Mouse (Mus musculus): ENCODE results near the gene Mul1. TPM values are rescaled to one million over a fixed set of nuclear protein-coding genes. Genes with fewer than 3 reads are reported as not detected.

The Mul1 gene
- polyA plus RNA-seq, 1 experiment from 2014 or later = 15.3 TPM

GRCm38 (mm10) chr4:138449636-138450314, 15.3 kb downstream of the Mul1 start:
- 61% methylated on average over 12 of the region's 12 CpGs for WGBS
- Histone ChIP-seq H3K4me2 (ENCODE audit: low read depth, low read length) (no peak overlapping the region), H3K27me3 (ENCODE audit: control insufficient read depth, insufficient read depth, low read length) (no peaks in the 10 kb centered on the region), H3K4me3 (ENCODE audit: low read depth, low read length) (no peak overlapping the region), H3K9me3 (ENCODE audit: control insufficient read depth, low read length) (no peaks in the 10 kb centered on the region), H3K4me1 (ENCODE audit: control insufficient read depth, insufficient read depth, low read length) (peaks cover 30% of the 10 kb centered on the region), H3K27ac (ENCODE audit: low read depth, low read length) (no peak overlapping the region), H3K9ac (replicated peaks; ENCODE audit: low read depth, low read length) (no peak overlapping the region), H3K36me3 (ENCODE audit: control insufficient read depth, insufficient read depth, low read length) (no peaks in the 10 kb centered on the region)
- no peak for ATAC-seq (ENCODE audit: low read depth)

GRCm38 (mm10) chr4:138452306-138453096, 18.0 kb downstream of the Mul1 start:
- no peak overlapping the region; the same call in 1 of the 2 replicates for H3K27ac ChIP-seq (ENCODE audit: low read depth, low read length)
- no peak for ATAC-seq (ENCODE audit: low read depth)
- no peak overlapping the region for H3K9ac ChIP-seq (replicated peaks; ENCODE audit: low read depth, low read length)
- 0 out of 2 replicates have a peak overlapping the region, but pooled peaks have one; percentile 2 for H3K4me2 ChIP-seq (ENCODE audit: low read depth, low read length)
- peaks cover 3% of the 10 kb centered on the region; the same call in 1 of the 2 replicates for H3K27me3 ChIP-seq (ENCODE audit: control insufficient read depth, insufficient read depth, low read length)
- no peaks in the 10 kb centered on the region for H3K9me3 ChIP-seq (ENCODE audit: control insufficient read depth, low read length)
- H3K4me3 ChIP-seq (ENCODE audit: low read depth, low read length) = no peak overlapping the region
- no peaks in the 10 kb centered on the region for H3K36me3 ChIP-seq (ENCODE audit: control insufficient read depth, insufficient read depth, low read length)
- WGBS = 27% methylated on average over 15 of the region's 15 CpGs
- H3K4me1 ChIP-seq (ENCODE audit: control insufficient read depth, insufficient read depth, low read length) = peaks cover 27% of the 10 kb centered on the region

GRCm38 (mm10) chr4:138453097-138453752, 18.8 kb downstream of the Mul1 start:
- peak; percentile 1; the same call in 1 of the 2 replicates for ATAC-seq (ENCODE audit: low read depth)
- WGBS = 4% methylated on average over 19 of the region's 19 CpGs
- peak overlapping the region; percentile 99 for H3K9ac ChIP-seq (replicated peaks; ENCODE audit: low read depth, low read length)
- H3K4me3 ChIP-seq (ENCODE audit: low read depth, low read length) = peak overlapping the region; percentile 97
- H3K4me1 ChIP-seq (ENCODE audit: control insufficient read depth, insufficient read depth, low read length) = peaks cover 24% of the 10 kb centered on the region
- no peaks in the 10 kb centered on the region for H3K9me3 ChIP-seq (ENCODE audit: control insufficient read depth, low read length)
- H3K36me3 ChIP-seq (ENCODE audit: control insufficient read depth, insufficient read depth, low read length) = no peaks in the 10 kb centered on the region
- H3K4me2 ChIP-seq (ENCODE audit: low read depth, low read length) = peak overlapping the region; percentile 84
- peaks cover 3% of the 10 kb centered on the region; the same call in 1 of the 2 replicates for H3K27me3 ChIP-seq (ENCODE audit: control insufficient read depth, insufficient read depth, low read length)
- H3K27ac ChIP-seq (ENCODE audit: low read depth, low read length) = peak overlapping the region; percentile 97

- Histone ChIP-seq H3K27me3 (ENCODE audit: control insufficient read depth, insufficient read depth, low read length) (peaks cover 3% of the 10 kb centered on the region; the same call in 1 of the 2 replicates), H3K4me1 (ENCODE audit: control insufficient read depth, insufficient read depth, low read length) (peaks cover 23% of the 10 kb centered on the region), H3K9me3 (ENCODE audit: control insufficient read depth, low read length) (no peaks in the 10 kb centered on the region), H3K4me2 (ENCODE audit: low read depth, low read length) (peak within 1 kb of the TSS; percentile 84), H3K27ac (ENCODE audit: low read depth, low read length) (peak within 1 kb of the TSS; percentile 97), H3K9ac (replicated peaks; ENCODE audit: low read depth, low read length) (peak within 1 kb of the TSS; percentile 99), H3K36me3 (ENCODE audit: control insufficient read depth, insufficient read depth, low read length) (no peaks in the 10 kb centered on the region), H3K4me3 (ENCODE audit: low read depth, low read length) (peak within 1 kb of the TSS; percentile 97)
- 2% methylated on average over 32 of the region's 64 CpGs for WGBS
- ATAC-seq (ENCODE audit: low read depth) = peak; percentile 73
Observed at GRCm38 (mm10) chr4:138453753-138454570, 19.5 kb downstream of the Mul1 start, which contains the start of gene Camk2n1. TSS of gene Camk2n1 (plus strand) at chr4:138454314.

- Histone ChIP-seq H3K4me1 (ENCODE audit: control insufficient read depth, insufficient read depth, low read length) (peaks cover 23% of the 10 kb centered on the region), H3K9ac (replicated peaks; ENCODE audit: low read depth, low read length) (peak overlapping the region; percentile 99), H3K9me3 (ENCODE audit: control insufficient read depth, low read length) (no peaks in the 10 kb centered on the region), H3K36me3 (ENCODE audit: control insufficient read depth, insufficient read depth, low read length) (no peaks in the 10 kb centered on the region), H3K27me3 (ENCODE audit: control insufficient read depth, insufficient read depth, low read length) (peaks cover 3% of the 10 kb centered on the region; the same call in 1 of the 2 replicates), H3K4me3 (ENCODE audit: low read depth, low read length) (peak overlapping the region; percentile 97), H3K4me2 (ENCODE audit: low read depth, low read length) (peak overlapping the region; percentile 84), H3K27ac (ENCODE audit: low read depth, low read length) (peak overlapping the region; percentile 97)
- ATAC-seq (ENCODE audit: low read depth) = peak; percentile 50
- 1% methylated on average over 50 of the region's 78 CpGs for WGBS
Observed at GRCm38 (mm10) chr4:138454571-138455140, 20.2 kb downstream of the Mul1 start.

- Histone ChIP-seq H3K4me2 (ENCODE audit: low read depth, low read length) (peak overlapping the region; percentile 84), H3K9ac (replicated peaks; ENCODE audit: low read depth, low read length) (peak overlapping the region; percentile 99), H3K4me3 (ENCODE audit: low read depth, low read length) (peak overlapping the region; percentile 97), H3K27ac (ENCODE audit: low read depth, low read length) (peak overlapping the region; percentile 97), H3K27me3 (ENCODE audit: control insufficient read depth, insufficient read depth, low read length) (peaks cover 3% of the 10 kb centered on the region; the same call in 1 of the 2 replicates), H3K9me3 (ENCODE audit: control insufficient read depth, low read length) (no peaks in the 10 kb centered on the region), H3K36me3 (ENCODE audit: control insufficient read depth, insufficient read depth, low read length) (no peaks in the 10 kb centered on the region), H3K4me1 (ENCODE audit: control insufficient read depth, insufficient read depth, low read length) (peaks cover 23% of the 10 kb centered on the region)
- ATAC-seq (ENCODE audit: low read depth) = peak; percentile 18
- under 1% methylated on average over 56 of the region's 58 CpGs for WGBS
Observed at GRCm38 (mm10) chr4:138455141-138455955, 20.9 kb downstream of the Mul1 start.

- Histone ChIP-seq H3K9me3 (ENCODE audit: control insufficient read depth, low read length) (no peaks in the 10 kb centered on the region), H3K27ac (ENCODE audit: low read depth, low read length) (peak overlapping the region; percentile 97), H3K4me2 (ENCODE audit: low read depth, low read length) (peak overlapping the region; percentile 84), H3K9ac (replicated peaks; ENCODE audit: low read depth, low read length) (peak overlapping the region; percentile 99), H3K4me1 (ENCODE audit: control insufficient read depth, insufficient read depth, low read length) (peaks cover 23% of the 10 kb centered on the region), H3K27me3 (ENCODE audit: control insufficient read depth, insufficient read depth, low read length) (peaks cover 3% of the 10 kb centered on the region; the same call in 1 of the 2 replicates), H3K36me3 (ENCODE audit: control insufficient read depth, insufficient read depth, low read length) (no peaks in the 10 kb centered on the region), H3K4me3 (ENCODE audit: low read depth, low read length) (peak overlapping the region; percentile 97)
- WGBS = 0% methylated on average over 16 of the region's 17 CpGs
- no peak for ATAC-seq (ENCODE audit: low read depth)
Observed at GRCm38 (mm10) chr4:138455956-138456341, 21.5 kb downstream of the Mul1 start.
